Mouse (Mus musculus) activated CD4-positive, CD25-positive, alpha-beta regulatory T cell, adult 4 months (primary cell): ENCODE measurements around the gene Ftl1. TPM values are rescaled to one million over a fixed set of nuclear protein-coding genes. Genes with fewer than 3 reads are reported as not detected.
A peak's percentile ranks its signal among the peaks of the same experiment; 100 is the strongest.
"Not testable (repeated sequence)": the region's sequence is repeated elsewhere in the genome, so short reads cannot be mapped to it uniquely, and the experiment has no call there.

Experiments used
- ATAC-seq: one replicate; pipeline ENCODE4 v1.8.0; 2017
- polyA plus RNA-seq, 2 experiments: library from polyadenylated mRNA; unstranded; fragments of 100-300 nt; shearing (Covaris generic); gene quantifications; one replicate each; pipeline ENCODE4 v1.2.1; 2017

Ftl1 gene
- polyA plus RNA-seq: 1,000 to 10,000 TPM; 1,527 to 1,850 TPM

DNA sequence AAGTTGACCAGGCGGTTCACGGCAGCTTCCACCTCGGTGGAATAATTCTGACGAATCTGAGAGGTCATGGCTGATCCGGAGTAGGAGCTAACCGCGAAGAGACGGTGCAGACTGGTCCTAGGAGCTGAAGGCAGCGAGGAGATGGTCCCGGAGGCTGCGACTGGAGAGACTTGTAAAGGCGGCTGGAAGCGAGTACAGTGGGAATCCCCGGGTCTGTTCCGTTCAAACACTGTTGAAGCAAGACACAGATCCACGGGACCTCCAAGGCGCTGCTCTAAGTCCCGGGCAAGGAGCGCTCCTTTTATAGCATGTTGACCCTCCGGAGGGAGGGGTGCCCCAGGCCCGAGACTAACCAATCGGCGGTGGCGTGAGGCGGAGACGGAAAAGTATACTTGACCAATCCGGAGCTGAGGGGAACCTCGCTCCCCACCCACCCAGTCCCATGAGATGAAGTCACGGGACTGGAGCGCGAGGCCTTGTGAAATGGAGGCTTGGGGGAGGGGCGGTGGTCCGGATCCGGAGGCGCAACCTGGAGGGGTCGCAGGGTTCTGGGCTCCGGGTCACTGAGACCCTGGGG is at the start of gene Ftl1:
Gene Ftl1, minus strand, starts transcription at position 321 of the 577 bp plus-strand sequence.
- peak; percentile 89 for ATAC-seq

DNA sequence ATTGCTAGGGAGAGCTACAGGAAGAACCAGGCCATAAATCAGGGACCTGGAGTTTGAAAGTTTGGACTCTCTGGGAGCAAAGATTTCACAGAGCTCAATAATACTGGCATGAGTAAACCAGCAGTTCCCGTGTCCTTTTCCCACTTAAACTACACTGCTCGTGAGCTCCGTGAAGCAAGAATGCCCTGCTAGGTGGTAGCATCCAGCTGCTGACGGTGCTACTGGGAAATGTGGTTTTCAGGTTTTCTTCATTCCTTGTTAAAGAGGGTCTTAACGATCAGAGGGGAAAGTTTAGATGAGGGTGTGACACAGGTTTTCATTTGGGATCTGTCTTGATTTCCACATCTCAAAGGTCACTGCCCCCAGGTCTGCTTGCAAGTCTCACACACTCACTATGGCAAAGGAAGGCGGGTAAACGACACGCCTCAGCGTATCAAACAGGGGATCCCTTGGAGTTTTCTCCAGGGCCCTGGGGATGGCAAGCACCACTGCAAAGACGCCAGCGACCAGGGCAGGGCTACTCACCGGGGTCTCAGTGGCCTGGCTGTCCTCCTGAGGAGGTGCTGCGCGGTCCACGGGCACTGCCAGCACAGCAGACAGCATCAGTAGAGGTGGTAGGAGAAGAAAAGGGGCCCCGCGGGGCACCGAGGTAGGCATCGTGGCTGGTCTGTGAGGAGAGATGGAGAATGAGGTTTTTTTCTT is 49.6 kb upstream of the Ftl1 start:
- ATAC-seq: peak; percentile 11

DNA sequence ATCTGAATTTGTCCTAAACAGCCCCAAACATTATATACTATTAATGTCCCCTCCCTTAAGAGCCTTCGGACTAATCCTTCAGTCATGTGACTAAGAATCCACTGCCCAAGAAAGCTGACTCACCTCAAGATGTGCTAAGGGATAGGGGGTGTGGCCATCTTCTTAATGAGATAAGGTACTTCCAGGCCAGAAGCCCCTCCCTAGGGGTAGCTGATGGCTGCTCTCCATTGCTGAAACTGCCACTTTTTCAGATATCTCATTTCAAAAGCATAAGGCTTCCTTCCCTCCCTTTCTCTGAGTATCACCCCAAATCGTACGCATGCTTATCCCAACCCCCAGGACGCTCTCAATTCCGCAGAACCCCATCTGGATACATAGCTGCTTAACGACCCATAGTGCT is 48.9 kb upstream of the Ftl1 start:
- ATAC-seq: no peak

DNA sequence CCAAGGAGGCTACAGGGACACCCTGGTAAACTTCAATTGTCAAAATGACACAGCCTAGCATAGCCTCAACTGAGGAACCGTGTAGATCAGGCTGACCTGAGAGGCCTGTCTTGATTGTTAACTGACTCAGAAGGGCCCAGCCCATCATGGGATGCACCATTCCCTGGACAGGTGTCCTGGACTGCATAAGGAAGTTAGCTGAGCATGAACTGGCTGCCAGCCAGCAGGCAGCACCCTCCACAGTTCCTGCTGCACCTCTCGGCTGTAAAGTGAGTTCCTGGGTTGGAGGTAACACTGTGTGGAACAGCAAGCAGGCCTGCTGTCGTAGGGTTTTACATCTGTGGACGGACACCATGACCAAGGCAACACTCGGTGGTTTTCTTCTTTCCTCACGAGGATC is 47.9 kb upstream of the Ftl1 start:
- ATAC-seq: no peak

DNA sequence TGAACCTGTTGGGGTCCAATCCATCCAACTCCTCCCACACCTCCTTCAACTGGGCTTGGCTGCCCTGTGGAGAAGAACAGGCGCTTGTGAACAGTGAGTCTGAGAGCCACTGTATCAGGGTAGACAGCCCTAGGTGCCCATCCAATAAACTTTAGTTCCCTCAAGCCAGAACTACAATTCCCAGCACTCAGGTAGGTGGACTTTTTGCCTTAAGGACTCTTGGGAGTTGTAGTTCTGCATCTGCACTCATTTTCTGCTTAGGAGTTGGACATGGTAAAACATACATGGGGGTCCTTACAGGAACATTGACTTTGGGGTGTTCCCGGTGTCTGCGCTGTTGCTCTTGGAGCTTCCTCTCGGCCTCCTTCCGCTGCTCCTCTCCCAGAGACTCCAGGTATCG is 38.7 kb upstream of the Ftl1 start:
- ATAC-seq: no peak

DNA sequence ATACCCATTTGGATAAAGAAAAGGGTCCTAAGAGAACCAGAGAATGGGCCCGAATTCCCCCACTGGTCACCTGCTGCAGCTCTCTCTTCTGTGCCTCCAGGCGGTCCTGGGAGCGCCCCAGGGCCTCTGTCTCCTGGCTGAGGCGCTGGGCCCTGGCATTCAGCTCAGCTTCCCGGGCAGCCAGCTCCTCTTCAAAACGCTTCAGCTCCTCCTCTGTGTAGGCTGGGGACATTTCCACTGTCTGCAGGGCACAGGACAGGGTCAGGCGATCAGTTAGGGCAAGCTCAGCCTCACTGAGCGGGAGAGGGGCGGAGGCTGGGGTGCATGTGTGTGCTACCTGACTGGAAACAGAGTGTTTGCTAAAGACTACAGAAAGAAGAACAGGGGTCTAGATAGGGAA is 34.9 kb upstream of the Ftl1 start:
- ATAC-seq: no peak

DNA sequence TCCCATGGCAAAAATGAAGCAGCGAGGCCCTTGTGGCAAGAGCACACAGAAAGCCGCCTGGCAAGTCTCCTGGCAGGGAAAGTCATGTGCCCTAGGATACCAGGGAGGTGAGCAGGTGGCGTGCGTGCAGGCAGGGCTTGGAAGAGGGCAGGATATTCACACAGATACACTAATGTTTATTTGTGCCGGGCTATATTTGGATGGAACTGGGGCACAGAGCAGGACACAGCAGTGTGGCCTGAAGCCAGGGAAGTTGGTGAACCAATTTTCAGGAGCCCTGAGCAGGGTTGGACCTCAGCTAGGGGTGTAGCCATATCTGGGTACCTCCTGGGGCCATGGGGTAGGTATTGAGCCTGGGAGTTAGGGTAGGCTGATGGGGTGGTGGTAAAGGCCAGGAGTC is 33.3 kb upstream of the Ftl1 start:
- no peak for ATAC-seq

DNA sequence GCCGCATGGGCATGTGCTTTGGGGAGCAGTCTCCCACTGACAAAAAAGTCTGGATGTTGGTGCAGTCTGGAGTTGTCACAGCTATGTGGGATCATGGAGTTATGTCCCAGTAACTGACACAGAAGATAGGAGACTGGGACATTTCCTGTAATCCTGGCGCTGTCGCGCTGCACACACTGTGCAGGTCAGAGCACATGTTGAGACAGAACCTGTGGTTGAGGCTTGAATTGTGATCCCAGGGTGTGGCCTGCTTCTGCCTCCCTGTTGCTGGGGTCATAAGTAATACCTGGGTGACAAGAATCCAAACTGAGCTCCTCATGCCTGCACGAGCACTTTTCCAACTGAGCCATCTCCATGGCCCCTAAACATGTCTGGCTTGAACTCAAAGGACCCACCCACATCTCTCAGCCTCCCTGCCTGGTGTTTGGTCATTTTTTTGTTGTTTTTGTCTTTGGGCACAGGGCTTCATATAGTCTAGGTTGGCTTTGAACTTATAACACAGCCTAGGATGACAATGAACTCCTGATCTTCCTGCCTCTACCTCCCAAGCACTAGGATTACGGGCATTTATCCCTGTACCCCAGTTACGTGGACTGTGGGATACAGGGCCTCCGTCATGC is 32.7 kb upstream of the Ftl1 start:
- no peak for ATAC-seq

DNA sequence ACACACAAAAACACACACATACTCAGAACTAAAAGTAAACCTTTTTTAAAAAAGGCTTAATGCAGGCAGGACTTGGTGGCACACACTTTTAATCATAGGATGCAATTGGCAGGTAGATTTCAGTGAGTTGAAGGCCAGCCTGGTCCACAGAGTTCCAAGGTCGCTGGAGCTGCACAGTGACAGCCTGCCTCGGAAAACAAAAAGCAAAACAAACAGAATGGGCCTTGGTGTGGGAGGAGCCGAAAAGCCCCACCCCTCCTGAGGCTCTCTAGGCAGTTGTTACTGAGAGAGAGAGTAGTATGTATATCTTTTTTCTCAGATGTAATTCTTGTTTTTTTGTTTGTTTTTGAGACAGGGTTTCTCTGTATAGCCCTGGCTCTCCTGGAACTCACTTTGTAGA is 31.6 kb upstream of the Ftl1 start:
- no peak for ATAC-seq

DNA sequence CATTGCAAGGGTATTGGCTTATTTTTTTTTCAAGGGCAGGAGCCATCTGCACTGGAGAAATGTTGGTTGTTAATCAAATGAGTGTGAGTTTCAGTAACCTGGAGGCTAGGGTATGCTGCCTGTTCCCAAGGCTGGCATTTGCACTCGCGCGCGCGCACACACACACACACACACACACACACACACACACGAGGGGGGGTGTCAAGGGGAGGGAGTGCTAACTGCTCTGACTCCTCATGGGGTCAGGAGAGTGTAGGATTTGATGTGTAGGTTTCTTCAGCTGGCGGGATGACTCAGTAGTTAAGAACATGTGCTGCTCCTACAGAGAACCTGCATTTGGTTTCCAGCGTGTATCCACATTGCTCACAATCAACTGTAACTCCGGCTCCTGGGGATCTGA is 31.1 kb upstream of the Ftl1 start:
- no peak for ATAC-seq

DNA sequence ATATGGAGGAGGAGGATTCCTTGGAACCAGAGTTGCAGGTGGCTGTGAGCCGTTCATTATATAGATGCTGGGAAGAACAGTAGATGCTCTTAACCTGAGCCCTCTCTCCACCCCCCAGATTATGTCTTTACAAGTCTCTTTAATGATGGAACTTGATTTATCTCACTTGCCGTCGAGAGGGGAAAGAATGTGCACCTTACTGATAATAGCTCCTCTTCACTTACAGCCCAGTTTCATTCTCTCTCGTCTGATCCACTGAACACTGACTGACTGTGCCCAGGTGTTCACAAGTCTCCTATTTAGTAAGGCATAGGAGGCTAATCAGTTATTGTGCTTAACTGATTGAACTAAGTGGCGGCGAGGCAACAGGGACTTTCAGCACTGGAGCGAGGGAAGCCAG is 29.9 kb upstream of the Ftl1 start:
- no peak for ATAC-seq

DNA sequence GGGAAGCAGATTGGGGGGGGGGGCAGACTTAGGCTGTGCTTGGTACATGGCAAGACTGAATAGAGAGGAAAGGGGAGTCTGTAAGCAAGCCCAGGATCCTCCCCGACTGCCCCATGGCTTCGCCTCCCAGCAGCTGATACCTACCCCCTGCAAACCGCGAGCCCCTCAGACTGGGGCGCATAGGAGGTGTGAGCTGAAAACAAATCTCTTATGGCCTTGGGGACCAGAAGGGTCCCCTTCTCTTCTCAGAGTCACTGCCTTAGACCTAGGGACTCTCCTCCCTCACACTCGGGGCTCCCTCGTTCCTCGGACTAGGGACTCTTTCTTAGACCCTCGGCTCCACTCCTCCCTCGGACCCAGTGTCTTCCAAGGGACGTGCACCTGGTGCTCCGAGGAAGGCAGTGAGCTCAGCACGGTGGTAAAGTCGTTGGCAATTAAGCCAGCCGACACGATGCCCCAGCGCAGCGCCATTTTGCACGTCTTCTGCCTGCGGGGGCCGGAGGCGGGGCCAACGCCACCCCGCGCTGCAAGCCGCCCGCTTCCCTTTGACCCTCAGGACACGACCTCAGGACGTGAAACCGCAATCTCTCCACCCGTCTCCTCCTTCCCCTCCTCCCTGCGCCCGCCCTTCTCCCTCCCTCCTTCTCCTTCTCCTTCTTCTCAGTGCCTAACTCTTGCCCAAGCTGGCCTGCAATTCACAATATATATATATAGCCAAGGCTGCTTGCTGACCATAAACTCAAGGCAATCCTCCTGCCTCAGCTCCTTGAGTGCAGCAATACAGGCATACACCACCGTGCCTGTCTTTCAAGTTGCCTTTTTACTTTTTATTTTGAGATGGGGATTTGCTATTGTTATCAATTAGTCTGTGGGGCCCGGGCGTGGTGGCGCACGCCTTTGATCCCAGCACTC is 28.9 kb upstream of the Ftl1 start, which contains the start of gene Dhdh:
Gene Dhdh, minus strand, starts transcription at position 513 of the 912 bp plus-strand sequence.
- peak; percentile 19 for ATAC-seq

DNA sequence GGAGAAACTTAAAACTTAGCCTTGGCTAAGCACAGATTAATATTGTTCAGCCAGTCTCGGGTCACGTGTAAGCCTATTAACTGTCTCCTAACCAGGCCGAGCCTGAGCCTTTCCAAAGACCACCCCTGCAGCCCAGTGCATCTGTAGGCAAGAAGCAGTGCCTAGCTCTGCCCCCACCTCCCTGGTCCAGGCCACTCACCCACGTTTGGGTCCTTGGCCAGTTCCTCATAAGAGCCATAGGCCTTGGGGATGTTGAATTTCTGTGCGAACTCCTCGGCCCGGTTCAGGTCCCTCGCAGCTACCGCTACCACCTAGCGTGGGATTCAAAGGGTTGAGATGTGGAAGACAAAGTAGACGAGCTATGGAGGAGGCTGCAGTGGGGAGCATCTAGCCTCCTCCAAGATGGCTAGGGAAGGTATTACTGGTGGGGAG is 28.2 kb upstream of the Ftl1 start:
- ATAC-seq: no peak

DNA sequence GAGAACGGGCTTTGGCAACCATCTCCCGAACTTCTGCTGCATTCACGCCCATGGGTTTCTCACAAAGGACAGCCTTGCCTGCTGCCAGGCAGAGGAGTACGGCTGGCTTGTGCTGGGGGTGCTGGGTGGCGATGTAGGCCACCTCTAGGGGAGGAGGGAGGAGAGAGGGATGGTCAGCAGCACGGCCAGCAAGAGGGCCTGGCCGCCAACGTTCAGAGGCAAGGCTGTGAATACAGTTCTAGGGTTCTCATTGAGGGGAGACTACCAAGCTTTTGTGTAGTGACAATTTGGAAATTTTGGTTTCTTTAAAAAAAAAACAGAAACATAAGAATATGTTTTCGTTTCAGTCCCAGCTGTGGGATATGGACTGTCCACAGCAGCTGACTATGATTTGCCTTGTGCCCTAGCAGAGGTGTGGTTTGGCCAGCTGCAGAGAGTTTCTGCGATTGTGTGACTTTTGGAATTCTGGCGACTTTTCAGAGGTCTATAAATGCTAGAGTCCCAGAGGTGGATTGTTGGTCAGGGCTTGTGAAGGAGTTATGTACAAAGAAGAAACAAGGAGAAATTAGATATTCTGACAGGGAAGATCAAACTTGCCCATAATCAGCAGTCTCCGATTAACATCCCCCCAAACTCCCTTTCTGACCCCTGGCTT is 27.2 kb upstream of the Ftl1 start, which contains the start of gene Gm45808:
Gene Gm45808, minus strand, starts transcription at position 51 of the 655 bp plus-strand sequence.
- ATAC-seq: no peak

DNA sequence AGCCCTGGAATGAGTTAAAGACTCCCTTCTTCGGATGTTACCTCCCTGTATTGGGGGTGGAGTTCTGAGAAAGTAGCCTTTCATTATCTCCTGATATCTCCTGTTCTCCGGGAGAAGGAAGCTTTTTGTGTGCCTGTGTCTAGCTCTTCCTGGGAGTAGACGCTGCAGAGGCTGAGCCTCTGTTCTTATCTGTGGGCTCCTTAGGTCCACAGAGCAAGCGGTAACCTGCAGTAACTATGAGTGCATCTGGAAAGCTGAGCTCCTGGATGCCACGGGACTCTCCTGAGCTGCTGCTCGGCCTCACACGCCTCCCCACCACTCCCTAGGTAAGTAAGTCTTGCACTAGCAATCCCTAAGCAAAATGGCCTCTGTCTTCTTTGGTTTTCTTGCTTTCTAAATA is 26.5 kb upstream of the Ftl1 start:
- ATAC-seq: no peak

DNA sequence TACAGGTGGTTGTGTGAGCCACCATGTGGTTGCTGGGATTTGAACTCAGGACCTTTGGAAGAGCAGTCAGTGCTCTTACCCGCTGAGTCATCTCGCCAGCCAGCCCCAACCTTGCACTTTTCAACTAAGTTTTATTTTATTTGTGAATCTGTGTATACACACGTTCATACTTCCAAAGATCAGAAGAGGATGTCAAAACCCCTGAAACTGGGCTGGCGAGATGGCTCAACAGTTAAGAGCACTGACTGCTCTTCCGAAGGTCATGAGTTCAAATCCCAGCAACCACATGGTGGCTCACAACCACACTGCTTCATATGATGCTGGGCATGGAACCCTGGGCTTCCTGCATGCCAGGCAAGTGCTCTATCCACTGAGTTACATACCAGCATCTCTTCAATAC is 25.3 kb upstream of the Ftl1 start:
- not testable (repeated sequence) for ATAC-seq

DNA sequence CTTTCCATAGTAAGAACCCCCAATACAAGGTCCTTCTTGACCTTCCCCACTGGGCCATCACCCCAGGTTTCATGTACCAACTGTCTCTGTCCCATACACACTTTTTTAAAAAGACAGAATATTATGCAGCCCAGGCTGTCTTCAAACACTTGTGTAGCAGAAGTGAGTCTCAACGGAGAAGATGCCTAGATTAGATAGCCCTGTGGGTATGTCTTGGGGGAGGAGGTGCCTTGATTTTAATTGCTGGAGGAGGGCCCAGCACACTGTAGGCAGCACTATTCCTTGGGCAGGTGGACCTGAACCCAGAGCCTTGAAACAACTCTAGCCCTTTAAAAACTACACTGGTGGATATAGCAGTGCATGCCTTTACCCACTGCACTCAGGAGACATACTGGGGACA is 22.5 kb upstream of the Ftl1 start:
- no peak for ATAC-seq

DNA sequence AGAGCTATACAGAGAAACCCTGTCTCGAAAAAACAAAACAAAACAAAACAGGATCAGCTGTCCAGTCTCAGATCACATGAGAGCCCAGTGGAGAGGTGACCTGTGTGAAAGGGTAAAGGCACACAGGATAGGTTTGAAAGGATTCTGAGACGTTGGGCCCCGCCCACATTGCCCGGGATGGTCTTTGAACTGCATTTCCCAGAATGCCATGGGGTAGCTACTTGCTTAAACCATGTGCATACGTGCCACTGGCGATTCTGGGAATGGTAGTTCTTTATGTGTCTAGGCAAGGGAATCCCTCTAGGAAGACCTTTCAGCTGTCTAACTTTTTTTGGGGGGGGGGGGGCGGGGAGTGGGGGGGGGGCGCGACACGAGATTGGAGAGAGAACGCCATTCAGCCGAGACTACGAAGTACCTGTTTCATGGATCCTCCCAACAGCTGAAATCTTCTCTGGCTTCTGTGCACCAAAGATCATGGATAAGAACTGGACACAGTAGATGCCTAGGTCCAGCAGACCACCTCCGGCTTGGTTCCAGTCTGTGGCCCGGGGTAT is 21.8 kb upstream of the Ftl1 start, which contains the start of gene Tulp2:
Gene Tulp2, plus strand, starts transcription at position 504 of the 554 bp plus-strand sequence.
- peak; percentile 69 for ATAC-seq

DNA sequence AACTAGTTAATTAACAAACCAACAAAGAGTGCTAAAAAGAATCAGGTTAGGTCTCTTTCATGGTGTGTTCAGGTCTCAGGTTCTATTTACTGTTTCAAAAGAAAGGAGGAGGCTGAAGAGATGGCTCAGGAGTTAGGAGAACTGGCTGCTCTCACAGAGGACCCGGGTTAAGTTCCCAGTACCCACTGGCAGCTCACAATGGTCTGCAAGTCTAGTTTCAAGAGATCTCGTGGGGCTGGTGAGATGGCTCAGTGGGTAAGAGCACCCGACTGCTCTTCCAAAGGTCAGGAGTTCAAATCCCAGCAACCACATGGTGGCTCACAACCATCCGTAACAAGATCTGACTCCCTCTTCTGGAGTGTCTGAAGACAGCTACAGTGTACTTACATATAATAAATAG is 20.6 kb upstream of the Ftl1 start:
- not testable (repeated sequence) for ATAC-seq

DNA sequence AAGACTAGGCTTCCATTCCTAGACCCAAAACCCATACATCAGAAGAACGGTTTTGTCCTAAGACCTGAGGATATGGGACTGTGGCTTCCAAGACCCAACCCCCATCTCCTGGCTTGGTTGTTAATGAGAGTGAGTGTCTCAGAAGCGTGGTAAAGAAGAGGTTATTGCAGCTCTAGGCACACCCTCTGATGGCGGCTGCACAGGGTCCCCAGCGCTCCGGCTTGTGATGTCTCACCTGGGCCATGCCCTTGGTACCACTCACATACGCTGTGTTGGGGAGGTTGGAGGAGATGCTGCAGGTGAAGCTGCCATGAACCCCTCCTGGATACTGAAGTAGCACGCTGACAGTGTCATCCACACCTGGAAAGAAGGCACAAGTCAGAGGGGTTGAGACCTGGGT is 19.1 kb upstream of the Ftl1 start:
- no peak for ATAC-seq

DNA sequence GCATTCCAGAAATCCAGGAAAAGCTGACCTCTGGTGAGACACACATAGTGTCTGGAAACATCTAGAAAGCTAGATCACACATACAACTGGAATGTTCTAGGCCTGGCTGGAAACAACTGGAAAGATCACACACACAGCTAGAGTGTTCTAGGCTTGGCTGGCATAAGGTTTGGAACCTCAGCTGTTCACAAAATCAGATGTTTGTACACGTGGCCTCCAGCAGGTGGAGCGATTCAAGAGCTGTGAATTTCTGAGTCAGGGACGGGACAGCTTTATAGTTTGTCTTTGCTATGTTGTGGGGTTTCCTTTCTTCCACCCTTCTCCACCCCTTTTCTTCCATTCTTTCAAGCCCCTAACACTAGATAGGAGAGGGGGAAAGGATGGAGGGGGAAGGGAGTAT is 17.3 kb upstream of the Ftl1 start:
- peak; percentile 68 for ATAC-seq

DNA sequence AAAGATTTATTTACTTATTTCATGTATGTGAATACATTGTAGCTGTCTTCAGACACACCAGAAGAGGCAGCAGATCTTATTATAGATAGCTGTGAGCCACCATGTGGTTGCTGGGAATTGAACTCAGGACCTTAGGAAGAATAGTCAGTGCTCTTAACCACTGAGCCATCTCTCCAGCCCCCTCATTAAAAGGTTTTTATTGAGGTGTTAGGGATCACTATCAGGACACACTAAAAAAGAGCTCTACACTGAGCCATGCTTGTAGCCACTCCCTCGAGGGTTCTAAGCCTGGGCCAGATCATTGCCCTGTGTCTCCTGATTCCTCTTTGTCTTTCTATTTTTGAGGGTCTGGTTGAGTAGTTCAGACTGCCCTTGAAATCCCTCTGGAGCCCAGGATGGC is 16.8 kb upstream of the Ftl1 start:
- ATAC-seq: no peak
